9 mouse cellular contexts compared by ENCODE assay signal in genomic region chr9:114727315-114727714, GRCm38 (mm10). TPM values are rescaled to one million over a fixed set of nuclear protein-coding genes. Genes with fewer than 3 reads are reported as not detected.
A peak's percentile ranks its signal among the peaks of the same experiment; 100 is the strongest.
DNase-seq lines count a peak whose midpoint lies in the region; ATAC-seq and TF ChIP-seq lines count a peak whose summit lies in the region.
"Had no signal": no experiment of that assay in that cellular context is flagged by ENCODE, and none has a peak within 500 bp of the region (broad histone marks: within the 10 kb centered on the region; RNA-seq: fewer than 3 reads in every experiment).

No protein-coding gene starts in this region.

- DNase-seq in cerebellum, adult 11-12 months, result no peak
- peak; percentile 26 for DNase-seq in liver
- DNase-seq in cerebellum, adult 18-20 months, result peak; percentile 60 to 61
- peak; percentile 67 for DNase-seq in kidney, postnatal 14 days
- no peak for DNase-seq in testis, postnatal 14 days (ENCODE audit: low spot score)

- under 1% methylated on average over 3 of the region's 3 CpGs for WGBS in liver, embryonic 12.5 days (ENCODE audit: insufficient replicate concordance)
- WGBS in small intestine, adult 2 months, result 3% methylated on average over 3 of the region's 3 CpGs

- peaks cover 34% of the 10 kb centered on the region for H3K4me1 ChIP-seq in liver, embryonic 12.5 days
- H3K4me1 ChIP-seq in small intestine, adult 2 months (ENCODE audit: control insufficient read depth, insufficient read depth, insufficient read length, low read length), result peaks cover 8% of the 10 kb centered on the region

- H3K9me3 ChIP-seq in liver, embryonic 12.5 days (replicated peaks), result no peaks in the 10 kb centered on the region

- ATAC-seq in cerebellum, adult (ENCODE audit: insufficient number of reproducible peaks, low FRiP score, low TSS enrichment), result 0 out of 2 replicates have a peak, but pooled peaks have one; percentile 21
- ATAC-seq in liver, embryonic 12.5 days, result no peak

- no peak overlapping the region for H3K9ac ChIP-seq in liver, embryonic 12.5 days

- TF ChIP-seq POLR2A in small intestine, adult 2 months (IDR thresholded peaks at IDR 0.05; ENCODE audit: low read depth, low read length), result no peak

- no peak overlapping the region for H3K27ac ChIP-seq in liver, embryonic 12.5 days
- H3K27ac ChIP-seq in small intestine, adult 2 months (ENCODE audit: insufficient read depth, low read depth, low read length), result no peak overlapping the region

- H3K4me3 ChIP-seq in liver, embryonic 12.5 days, result no peak overlapping the region
- H3K4me3 ChIP-seq in small intestine, adult 2 months (ENCODE audit: low read depth, low read length), result no peak overlapping the region
- H3K4me3 ChIP-seq: myocyte had no signal

- H3K27me3 ChIP-seq in liver, embryonic 12.5 days (replicated peaks), result no peaks in the 10 kb centered on the region
- H3K27me3 ChIP-seq in small intestine, adult 2 months (ENCODE audit: control insufficient read depth, insufficient read depth, low read length), result no peaks in the 10 kb centered on the region

- H3K4me2 ChIP-seq in liver, embryonic 12.5 days, result no peak overlapping the region

- peak; percentile 52; the same call in 1 of the 2 replicates for TF ChIP-seq CTCF in small intestine, adult 2 months (IDR thresholded peaks at IDR 0.05; ENCODE audit: extremely low read depth, insufficient read length, insufficient replicate concordance, low read depth, low read length)

- H3K36me3 ChIP-seq in liver, embryonic 12.5 days, result peaks cover 30% of the 10 kb centered on the region
- peaks cover 24% of the 10 kb centered on the region for H3K36me3 ChIP-seq in small intestine, adult 2 months (ENCODE audit: control insufficient read depth, insufficient read depth, low read length)

RNA-seq across cellular contexts. Expression of gene Cmtm6, which starts 3.6 kb away (rescaled TPM):
- polyA plus RNA-seq in liver, embryonic 12.5 days (2016; fragmentation: Nextera tagmentation; extraction: Ambion mirVana), result 26.0 and 29.1 TPM in 2 replicates
- polyA plus RNA-seq in small intestine, adult 2 months (2012; rRNA removed), result 26.6 and 46.1 TPM in 2 replicates

RNA-seq across cellular contexts. Expression of gene Dync1li1, which starts 38.7 kb away (rescaled TPM):
- 37.7 and 41.3 TPM in 2 replicates for polyA plus RNA-seq in liver, embryonic 12.5 days (2016; fragmentation: Nextera tagmentation; extraction: Ambion mirVana)
- polyA plus RNA-seq in small intestine, adult 2 months (2012; rRNA removed), result 9.9 and 18.7 TPM in 2 replicates

RNA-seq across cellular contexts. Expression of gene Cmtm7, which starts 54.3 kb away (rescaled TPM):
- 69.9 and 70.4 TPM in 2 replicates for polyA plus RNA-seq in liver, embryonic 12.5 days (2016; fragmentation: Nextera tagmentation; extraction: Ambion mirVana)
- 70.4 and 97.3 TPM in 2 replicates for polyA plus RNA-seq in small intestine, adult 2 months (2012; rRNA removed)

Comparison
In these comparisons a context has a peak if more than half of its experiments do, and no peak if none do; other contexts are left out.
1. DNase-seq: peak in liver (single experiment), cerebellum, adult 18-20 months (2 of 2) and kidney, postnatal 14 days (single experiment); none in cerebellum, adult 11-12 months (single experiment) and testis, postnatal 14 days (single experiment).